Comparison of ENCODE assay signal across 21 mouse cellular contexts in genomic region chr16:95686246-95686645, GRCm38 (mm10). TPM values are rescaled to one million over a fixed set of nuclear protein-coding genes. Genes with fewer than 3 reads are reported as not detected.
DNase-seq lines count a peak whose midpoint lies in the region; ATAC-seq and TF ChIP-seq lines count a peak whose summit lies in the region.
"Had no signal": no experiment of that assay in that cellular context is flagged by ENCODE, and none has a peak within 500 bp of the region (broad histone marks: within the 10 kb centered on the region; RNA-seq: fewer than 3 reads in every experiment).

No protein-coding gene starts in this region.

- no peak overlapping the region for H3K4me2 ChIP-seq in forebrain, embryonic 16.5 days (ENCODE audit: low read length)
- H3K4me2 ChIP-seq in kidney, postnatal 0 days (ENCODE audit: low read length) = no peak overlapping the region
- no peak overlapping the region for H3K4me2 ChIP-seq in liver, postnatal 0 days (ENCODE audit: low read depth, low read length)
- H3K4me2 ChIP-seq: embryonic facial prominence, embryonic 15.5 days; forebrain, embryonic 15.5 days; heart, embryonic 13.5 days had no signal

- H3K27ac ChIP-seq in forebrain, embryonic 10.5 days = 0 out of 2 replicates have a peak overlapping the region, but pooled peaks have one; percentile 25
- no peak overlapping the region for H3K27ac ChIP-seq in forebrain, embryonic 16.5 days (ENCODE audit: low read length)
- peak overlapping the region; percentile 37; the same call in 1 of the 2 replicates for H3K27ac ChIP-seq in kidney, postnatal 0 days
- peak overlapping the region; percentile 59 for H3K27ac ChIP-seq in liver, postnatal 0 days (ENCODE audit: low read depth)
- peak overlapping the region; percentile 85 for H3K27ac ChIP-seq in small intestine, adult 2 months (ENCODE audit: insufficient read depth, low read depth, low read length)
- H3K27ac ChIP-seq: embryonic facial prominence, embryonic 15.5 days; forebrain, embryonic 15.5 days; heart, adult 2 months; heart, embryonic 13.5 days had no signal

- TF ChIP-seq EP300 in liver, postnatal 0 days (IDR thresholded peaks at IDR 0.05; ENCODE audit: low read depth) = no peak

- H3K9me3 ChIP-seq in forebrain, embryonic 10.5 days = no peaks in the 10 kb centered on the region
- no peaks in the 10 kb centered on the region for H3K9me3 ChIP-seq in forebrain, embryonic 16.5 days (ENCODE audit: control insufficient read depth, low read length)
- H3K9me3 ChIP-seq in kidney, postnatal 0 days (replicated peaks; ENCODE audit: low read length) = no peaks in the 10 kb centered on the region
- no peaks in the 10 kb centered on the region for H3K9me3 ChIP-seq in liver, postnatal 0 days (ENCODE audit: low read length)
- H3K9me3 ChIP-seq: embryonic facial prominence, embryonic 15.5 days; forebrain, embryonic 15.5 days; heart, embryonic 13.5 days had no signal

- H3K9ac ChIP-seq in forebrain, embryonic 16.5 days (replicated peaks; ENCODE audit: low read depth, low read length) = no peak overlapping the region
- H3K9ac ChIP-seq in kidney, postnatal 0 days (ENCODE audit: low read depth, low read length) = no peak overlapping the region
- H3K9ac ChIP-seq in liver, postnatal 0 days (replicated peaks) = no peak overlapping the region
- H3K9ac ChIP-seq: embryonic facial prominence, embryonic 15.5 days; forebrain, embryonic 15.5 days; heart, embryonic 13.5 days had no signal

- no peak overlapping the region for H3K4me3 ChIP-seq in forebrain, embryonic 10.5 days
- H3K4me3 ChIP-seq in forebrain, embryonic 16.5 days (replicated peaks; ENCODE audit: low read length) = no peak overlapping the region
- H3K4me3 ChIP-seq in kidney, postnatal 0 days (replicated peaks; ENCODE audit: low read depth, low read length) = no peak overlapping the region
- H3K4me3 ChIP-seq in liver, postnatal 0 days (ENCODE audit: low read depth, low read length) = no peak overlapping the region
- H3K4me3 ChIP-seq in small intestine, adult 2 months (ENCODE audit: low read depth, low read length) = no peak overlapping the region
- H3K4me3 ChIP-seq: embryonic facial prominence, embryonic 15.5 days; erythroblast, embryonic 14.5 days; forebrain, embryonic 15.5 days; heart, adult 2 months; heart, embryonic 13.5 days had no signal

- WGBS in forebrain, embryonic 10.5 days = 72% methylated on average over 6 of the region's 6 CpGs
- WGBS in forebrain, embryonic 16.5 days = 70% methylated on average over 6 of the region's 6 CpGs
- 47% methylated on average over 6 of the region's 6 CpGs for WGBS in kidney, postnatal 0 days
- WGBS in liver, postnatal 0 days (ENCODE audit: insufficient replicate concordance) = 59% methylated on average over 6 of the region's 6 CpGs
- WGBS in small intestine, adult 2 months = 48% methylated on average over 6 of the region's 6 CpGs

- TF ChIP-seq CTCF in kidney, postnatal 0 days (IDR thresholded peaks at IDR 0.05; ENCODE audit: low read depth) = no peak
- TF ChIP-seq CTCF in liver, postnatal 0 days (IDR thresholded peaks at IDR 0.05; ENCODE audit: low read depth) = no peak
- TF ChIP-seq CTCF in small intestine, adult 2 months (IDR thresholded peaks at IDR 0.05; ENCODE audit: extremely low read depth, insufficient read length, insufficient replicate concordance, low read depth, low read length) = no peak

- ATAC-seq in forebrain, embryonic 16.5 days = no peak
- no peak for ATAC-seq in kidney, postnatal 0 days (replicated peaks; ENCODE audit: low FRiP score, low read depth)
- no peak for ATAC-seq in liver, postnatal 0 days
- ATAC-seq: CD4-positive, CD25-positive, alpha-beta regulatory T cell, adult 4 months; forebrain, embryonic 15.5 days had no signal

- peaks cover 13% of the 10 kb centered on the region for H3K4me1 ChIP-seq in forebrain, embryonic 10.5 days
- no peaks in the 10 kb centered on the region for H3K4me1 ChIP-seq in forebrain, embryonic 16.5 days (replicated peaks; ENCODE audit: control insufficient read depth, insufficient read depth, low read length)
- peaks cover 5% of the 10 kb centered on the region; the same call in 1 of the 2 replicates for H3K4me1 ChIP-seq in kidney, postnatal 0 days (replicated peaks; ENCODE audit: insufficient read depth, low read length)
- H3K4me1 ChIP-seq in liver, postnatal 0 days (ENCODE audit: insufficient read depth) = peaks cover 10% of the 10 kb centered on the region
- peaks cover 28% of the 10 kb centered on the region for H3K4me1 ChIP-seq in small intestine, adult 2 months (ENCODE audit: control insufficient read depth, insufficient read depth, insufficient read length, low read length)
- H3K4me1 ChIP-seq: forebrain, embryonic 15.5 days had no signal

- TF ChIP-seq POLR2A in small intestine, adult 2 months (IDR thresholded peaks at IDR 0.05; ENCODE audit: low read depth, low read length) = no peak

- no peak for DNase-seq in forebrain, embryonic 10.5 days (ENCODE audit: extremely low spot score, low spot score)
- no peak for DNase-seq in kidney, postnatal 0 days (ENCODE audit: low spot score)
- DNase-seq in kidney, postnatal 36 days = no peak
- DNase-seq in liver, postnatal 0 days = no peak
- no peak for DNase-seq in liver
- DNase-seq in lung, postnatal 14 days = no peak
- DNase-seq: adrenal gland, postnatal 10 days; B cell, adult 2 months; cerebellum, adult 11 months; cerebellum, adult 8-10 months; cerebellum, postnatal 14 days; gastrocnemius, postnatal 10 days; heart, adult 2 months; heart, postnatal 36 days had no signal

- H3K36me3 ChIP-seq in forebrain, embryonic 10.5 days (replicated peaks) = no peaks in the 10 kb centered on the region
- no peaks in the 10 kb centered on the region for H3K36me3 ChIP-seq in forebrain, embryonic 16.5 days (ENCODE audit: control insufficient read depth, insufficient read depth)
- no peaks in the 10 kb centered on the region for H3K36me3 ChIP-seq in kidney, postnatal 0 days (ENCODE audit: insufficient read depth, low read length)
- H3K36me3 ChIP-seq in liver, postnatal 0 days (replicated peaks; ENCODE audit: insufficient read depth, low read length) = no peaks in the 10 kb centered on the region
- no peaks in the 10 kb centered on the region for H3K36me3 ChIP-seq in small intestine, adult 2 months (ENCODE audit: control insufficient read depth, insufficient read depth, low read length)
- H3K36me3 ChIP-seq: embryonic facial prominence, embryonic 15.5 days; forebrain, embryonic 15.5 days; heart, embryonic 13.5 days had no signal

- H3K27me3 ChIP-seq in forebrain, embryonic 10.5 days (ENCODE audit: poor library complexity, severe bottlenecking) = no peaks in the 10 kb centered on the region
- no peaks in the 10 kb centered on the region for H3K27me3 ChIP-seq in forebrain, embryonic 16.5 days (replicated peaks; ENCODE audit: control insufficient read depth, insufficient read depth, low read length)
- H3K27me3 ChIP-seq in kidney, postnatal 0 days (ENCODE audit: insufficient read depth, low read length) = no peaks in the 10 kb centered on the region
- H3K27me3 ChIP-seq in liver, postnatal 0 days (ENCODE audit: insufficient read depth, low read length) = no peaks in the 10 kb centered on the region
- H3K27me3 ChIP-seq in small intestine, adult 2 months (ENCODE audit: control insufficient read depth, insufficient read depth, low read length) = no peaks in the 10 kb centered on the region
- H3K27me3 ChIP-seq: embryonic facial prominence, embryonic 15.5 days; forebrain, embryonic 15.5 days; heart, embryonic 13.5 days had no signal

RNA-seq across cellular contexts. Expression of gene Ets2, which starts 15.6 kb away (rescaled TPM):
- 14.2 and 16.8 TPM in 2 replicates for polyA plus RNA-seq in forebrain, embryonic 10.5 days (2016; fragmentation: Nextera tagmentation; extraction: Ambion mirVana)
- 19.0 and 20.9 TPM in 2 replicates for polyA plus RNA-seq in forebrain, embryonic 16.5 days (2015; fragmentation: Nextera tagmentation; extraction: Ambion mirVana)
- 50.8 and 51.7 TPM in 2 replicates for polyA plus RNA-seq in kidney, postnatal 0 days (2015; fragmentation: Nextera tagmentation; extraction: Ambion mirVana)
- 13.2 and 13.5 TPM in 2 replicates for polyA plus RNA-seq in liver, postnatal 0 days (2015; fragmentation: Nextera tagmentation; extraction: Ambion mirVana)
- polyA plus RNA-seq in small intestine, adult 2 months (2012; rRNA removed) = 69.5 and 115 TPM in 2 replicates
